Mouse (Mus musculus): Measurements from ENCODE around the gene Slc2a1. TPM values are rescaled to one million over a fixed set of nuclear protein-coding genes. Genes with fewer than 3 reads are reported as not detected.

Slc2a1 gene
- polyA plus RNA-seq, 1 experiment from 2014 or later, result 158 TPM

- H3K27me3 ChIP-seq (ENCODE audit: control insufficient read depth, insufficient read depth, low read length), result no peaks in the 10 kb centered on the region
- no peak overlapping the region for H3K4me3 ChIP-seq (ENCODE audit: low read depth, low read length)
- no peaks in the 10 kb centered on the region; the same call in 1 of the 2 replicates for H3K4me1 ChIP-seq (ENCODE audit: control insufficient read depth, insufficient read depth, low read length)
- H3K9me3 ChIP-seq (ENCODE audit: control insufficient read depth, low read length), result no peaks in the 10 kb centered on the region
- H3K36me3 ChIP-seq (ENCODE audit: control insufficient read depth, insufficient read depth, low read length), result peaks cover 9% of the 10 kb centered on the region; the same call in 1 of the 2 replicates
- no peak overlapping the region for H3K9ac ChIP-seq (ENCODE audit: low read length)
- H3K27ac ChIP-seq (ENCODE audit: low read depth, low read length), result no peak overlapping the region
- H3K4me2 ChIP-seq, result no peak overlapping the region
- ATAC-seq (ENCODE audit: low FRiP score), result no peak
- no peak for DNase-seq (ENCODE audit: low spot score, missing footprints)
- 75% methylated on average over 5 of the region's 5 CpGs for WGBS
Measured at GRCm38 (mm10) chr4:119119354-119119753, 10.8 kb downstream of the Slc2a1 start.

- H3K9ac ChIP-seq (ENCODE audit: low read length), result no peak overlapping the region
- H3K27me3 ChIP-seq (ENCODE audit: control insufficient read depth, insufficient read depth, low read length), result no peaks in the 10 kb centered on the region
- H3K36me3 ChIP-seq (ENCODE audit: control insufficient read depth, insufficient read depth, low read length), result peaks cover 9% of the 10 kb centered on the region; the same call in 1 of the 2 replicates
- WGBS, result 90% methylated on average over 6 of the region's 6 CpGs
- no peaks in the 10 kb centered on the region for H3K9me3 ChIP-seq (ENCODE audit: control insufficient read depth, low read length)
- no peak overlapping the region for H3K4me2 ChIP-seq
- H3K4me1 ChIP-seq (ENCODE audit: control insufficient read depth, insufficient read depth, low read length), result no peaks in the 10 kb centered on the region; the same call in 1 of the 2 replicates
- no peak overlapping the region for H3K4me3 ChIP-seq (ENCODE audit: low read depth, low read length)
- no peak overlapping the region for H3K27ac ChIP-seq (ENCODE audit: low read depth, low read length)
- DNase-seq (ENCODE audit: low spot score, missing footprints) (no peak), ATAC-seq (ENCODE audit: low FRiP score) (no peak)
Measured at GRCm38 (mm10) chr4:119120095-119120494, 11.6 kb downstream of the Slc2a1 start.

GRCm38 (mm10) chr4:119121249-119121648 lies 12.7 kb downstream of the Slc2a1 start:
- Histone ChIP-seq H3K4me3 (ENCODE audit: low read depth, low read length) (no peak overlapping the region), H3K9me3 (ENCODE audit: control insufficient read depth, low read length) (no peaks in the 10 kb centered on the region), H3K27ac (ENCODE audit: low read depth, low read length) (no peak overlapping the region), H3K4me1 (ENCODE audit: control insufficient read depth, insufficient read depth, low read length) (no peaks in the 10 kb centered on the region; the same call in 1 of the 2 replicates), H3K9ac (ENCODE audit: low read length) (no peak overlapping the region), H3K36me3 (ENCODE audit: control insufficient read depth, insufficient read depth, low read length) (peaks cover 13% of the 10 kb centered on the region; the same call in 1 of the 2 replicates), H3K27me3 (ENCODE audit: control insufficient read depth, insufficient read depth, low read length) (no peaks in the 10 kb centered on the region), H3K4me2 (no peak overlapping the region)
- no peak for ATAC-seq (ENCODE audit: low FRiP score)
- 68% methylated on average over 4 of the region's 4 CpGs for WGBS
- no peak for DNase-seq (ENCODE audit: low spot score, missing footprints)

- Histone ChIP-seq H3K4me2 (no peak overlapping the region), H3K27me3 (ENCODE audit: control insufficient read depth, insufficient read depth, low read length) (no peaks in the 10 kb centered on the region), H3K36me3 (ENCODE audit: control insufficient read depth, insufficient read depth, low read length) (peaks cover 21% of the 10 kb centered on the region; the same call in 1 of the 2 replicates), H3K4me1 (ENCODE audit: control insufficient read depth, insufficient read depth, low read length) (no peaks in the 10 kb centered on the region), H3K9me3 (ENCODE audit: control insufficient read depth, low read length) (no peaks in the 10 kb centered on the region), H3K4me3 (ENCODE audit: low read depth, low read length) (no peak overlapping the region), H3K27ac (ENCODE audit: low read depth, low read length) (no peak overlapping the region), H3K9ac (ENCODE audit: low read length) (no peak overlapping the region)
- DNase-seq (ENCODE audit: low spot score, missing footprints), result no peak
- no peak for ATAC-seq (ENCODE audit: low FRiP score)
- WGBS, result 81% methylated on average over 2 of the region's 2 CpGs
Measured at GRCm38 (mm10) chr4:119124771-119125273, 16.3 kb downstream of the Slc2a1 start.

GRCm38 (mm10) chr4:119125577-119126270 lies 17.2 kb downstream of the Slc2a1 start:
- H3K4me1 ChIP-seq (ENCODE audit: control insufficient read depth, insufficient read depth, low read length), result no peaks in the 10 kb centered on the region
- H3K9me3 ChIP-seq (ENCODE audit: control insufficient read depth, low read length), result no peaks in the 10 kb centered on the region
- H3K27me3 ChIP-seq (ENCODE audit: control insufficient read depth, insufficient read depth, low read length), result no peaks in the 10 kb centered on the region
- no peak for DNase-seq (ENCODE audit: low spot score, missing footprints)
- WGBS, result 84% methylated on average over 9 of the region's 9 CpGs
- no peak overlapping the region for H3K4me2 ChIP-seq
- no peak overlapping the region for H3K27ac ChIP-seq (ENCODE audit: low read depth, low read length)
- no peak for ATAC-seq (ENCODE audit: low FRiP score)
- no peak overlapping the region for H3K4me3 ChIP-seq (ENCODE audit: low read depth, low read length)
- no peak overlapping the region for H3K9ac ChIP-seq (ENCODE audit: low read length)
- H3K36me3 ChIP-seq (ENCODE audit: control insufficient read depth, insufficient read depth, low read length), result peaks cover 20% of the 10 kb centered on the region

- ATAC-seq (ENCODE audit: low FRiP score) (no peak), DNase-seq (ENCODE audit: low spot score, missing footprints) (no peak)
- Histone ChIP-seq H3K4me1 (ENCODE audit: control insufficient read depth, insufficient read depth, low read length) (no peaks in the 10 kb centered on the region), H3K36me3 (ENCODE audit: control insufficient read depth, insufficient read depth, low read length) (peaks cover 20% of the 10 kb centered on the region), H3K27ac (ENCODE audit: low read depth, low read length) (no peak overlapping the region), H3K27me3 (ENCODE audit: control insufficient read depth, insufficient read depth, low read length) (no peaks in the 10 kb centered on the region), H3K9ac (ENCODE audit: low read length) (no peak overlapping the region), H3K4me3 (ENCODE audit: low read depth, low read length) (no peak overlapping the region), H3K4me2 (no peak overlapping the region), H3K9me3 (ENCODE audit: control insufficient read depth, low read length) (no peaks in the 10 kb centered on the region)
- 88% methylated on average over 6 of the region's 6 CpGs for WGBS
Measured at GRCm38 (mm10) chr4:119127229-119127628, 18.7 kb downstream of the Slc2a1 start.

GRCm38 (mm10) chr4:119128547-119128946 lies 20.0 kb downstream of the Slc2a1 start:
- 79% methylated on average over 7 of the region's 7 CpGs for WGBS
- DNase-seq (ENCODE audit: low spot score, missing footprints), result no peak
- H3K36me3 ChIP-seq (ENCODE audit: control insufficient read depth, insufficient read depth, low read length), result peaks cover 30% of the 10 kb centered on the region
- H3K4me3 ChIP-seq (ENCODE audit: low read depth, low read length), result no peak overlapping the region
- H3K27me3 ChIP-seq (ENCODE audit: control insufficient read depth, insufficient read depth, low read length), result no peaks in the 10 kb centered on the region
- no peaks in the 10 kb centered on the region for H3K4me1 ChIP-seq (ENCODE audit: control insufficient read depth, insufficient read depth, low read length)
- H3K27ac ChIP-seq (ENCODE audit: low read depth, low read length), result no peak overlapping the region
- H3K9ac ChIP-seq (ENCODE audit: low read length), result no peak overlapping the region
- no peak for ATAC-seq (ENCODE audit: low FRiP score)
- H3K9me3 ChIP-seq (ENCODE audit: control insufficient read depth, low read length), result no peaks in the 10 kb centered on the region
- no peak overlapping the region for H3K4me2 ChIP-seq

GRCm38 (mm10) chr4:119129096-119129495 lies 20.6 kb downstream of the Slc2a1 start:
- peaks cover 34% of the 10 kb centered on the region for H3K36me3 ChIP-seq (ENCODE audit: control insufficient read depth, insufficient read depth, low read length)
- no peaks in the 10 kb centered on the region for H3K27me3 ChIP-seq (ENCODE audit: control insufficient read depth, insufficient read depth, low read length)
- DNase-seq (ENCODE audit: low spot score, missing footprints) (no peak), ATAC-seq (ENCODE audit: low FRiP score) (no peak)
- no peak overlapping the region for H3K4me3 ChIP-seq (ENCODE audit: low read depth, low read length)
- no peaks in the 10 kb centered on the region for H3K4me1 ChIP-seq (ENCODE audit: control insufficient read depth, insufficient read depth, low read length)
- no peak overlapping the region for H3K9ac ChIP-seq (ENCODE audit: low read length)
- H3K27ac ChIP-seq (ENCODE audit: low read depth, low read length), result no peak overlapping the region
- WGBS, result 92% methylated on average over 1 of the region's 1 CpGs
- no peak overlapping the region for H3K4me2 ChIP-seq
- H3K9me3 ChIP-seq (ENCODE audit: control insufficient read depth, low read length), result no peaks in the 10 kb centered on the region

- Histone ChIP-seq H3K4me3 (ENCODE audit: low read depth, low read length) (no peak overlapping the region), H3K27ac (ENCODE audit: low read depth, low read length) (no peak overlapping the region), H3K27me3 (ENCODE audit: control insufficient read depth, insufficient read depth, low read length) (no peaks in the 10 kb centered on the region), H3K4me1 (ENCODE audit: control insufficient read depth, insufficient read depth, low read length) (no peaks in the 10 kb centered on the region), H3K36me3 (ENCODE audit: control insufficient read depth, insufficient read depth, low read length) (peaks cover 44% of the 10 kb centered on the region), H3K4me2 (no peak overlapping the region), H3K9me3 (ENCODE audit: control insufficient read depth, low read length) (no peaks in the 10 kb centered on the region), H3K9ac (ENCODE audit: low read length) (no peak overlapping the region)
- ATAC-seq (ENCODE audit: low FRiP score), result no peak
- 85% methylated on average over 8 of the region's 8 CpGs for WGBS
- no peak for DNase-seq (ENCODE audit: low spot score, missing footprints)
Measured at GRCm38 (mm10) chr4:119131189-119131910, 22.8 kb downstream of the Slc2a1 start.
